Mouse (Mus musculus): Measurements from ENCODE around the gene Olfr652. TPM values are rescaled to one million over a fixed set of nuclear protein-coding genes. Genes with fewer than 3 reads are reported as not detected.

Olfr652 gene
- polyA plus RNA-seq, 1 experiment from 2014 or later: not detected

Other genes with a start within 250 kb of the Olfr652 start
- 2.2 and 4.9 TPM in 2 replicates for gene Trim12a, start 245.4 kb upstream of the Olfr652 start, polyA plus RNA-seq (2015; fragmentation: Nextera tagmentation; extraction: Ambion mirVana)
- gene Trim34b, start 231.4 kb upstream of the Olfr652 start, polyA plus RNA-seq (2015; fragmentation: Nextera tagmentation; extraction: Ambion mirVana): not detected in 2 replicates
- gene Trim12c, start 207.5 kb upstream of the Olfr652 start, polyA plus RNA-seq (2015; fragmentation: Nextera tagmentation; extraction: Ambion mirVana): 0.95 and 1.9 TPM in 2 replicates
- gene Trim30b, start 191.0 kb upstream of the Olfr652 start, polyA plus RNA-seq (2015; fragmentation: Nextera tagmentation; extraction: Ambion mirVana): not detected in 2 replicates
- gene Trim30c, start 160.1 kb upstream of the Olfr652 start, polyA plus RNA-seq (2015; fragmentation: Nextera tagmentation; extraction: Ambion mirVana): 0.24 TPM in 1 of 2 replicates, not detected in the other
- 0.77 and 2.8 TPM in 2 replicates for gene Trim30a, start 95.7 kb upstream of the Olfr652 start, polyA plus RNA-seq (2015; fragmentation: Nextera tagmentation; extraction: Ambion mirVana)
- gene Trim30d, start 53.1 kb upstream of the Olfr652 start, polyA plus RNA-seq (2015; fragmentation: Nextera tagmentation; extraction: Ambion mirVana): 0.45 and 0.96 TPM in 2 replicates
- gene Olfr651, start 10.8 kb upstream of the Olfr652 start, polyA plus RNA-seq (2015; fragmentation: Nextera tagmentation; extraction: Ambion mirVana): not detected in 2 replicates
- not detected in 2 replicates for gene Olfr653, start 16.4 kb downstream of the Olfr652 start, polyA plus RNA-seq (2015; fragmentation: Nextera tagmentation; extraction: Ambion mirVana)
- gene Olfr654, start 26.1 kb downstream of the Olfr652 start, polyA plus RNA-seq (2015; fragmentation: Nextera tagmentation; extraction: Ambion mirVana): not detected in 2 replicates
- not detected in 2 replicates for gene Olfr655, start 40.9 kb downstream of the Olfr652 start, polyA plus RNA-seq (2015; fragmentation: Nextera tagmentation; extraction: Ambion mirVana)
- gene Olfr656, start 53.1 kb downstream of the Olfr652 start, polyA plus RNA-seq (2015; fragmentation: Nextera tagmentation; extraction: Ambion mirVana): not detected in 2 replicates
- gene Olfr657, start 63.9 kb downstream of the Olfr652 start, polyA plus RNA-seq (2015; fragmentation: Nextera tagmentation; extraction: Ambion mirVana): not detected in 2 replicates
- 0.22 and 0.36 TPM in 2 replicates for gene Olfr658, start 86.4 kb downstream of the Olfr652 start, polyA plus RNA-seq (2015; fragmentation: Nextera tagmentation; extraction: Ambion mirVana)
- not detected in 2 replicates for gene Olfr659, start 105.9 kb downstream of the Olfr652 start, polyA plus RNA-seq (2015; fragmentation: Nextera tagmentation; extraction: Ambion mirVana)
- gene Olfr661, start 125.6 kb downstream of the Olfr652 start, polyA plus RNA-seq (2015; fragmentation: Nextera tagmentation; extraction: Ambion mirVana): not detected in 2 replicates
- gene Usp17le, start 216.6 kb downstream of the Olfr652 start, polyA plus RNA-seq (2015; fragmentation: Nextera tagmentation; extraction: Ambion mirVana): not detected in 2 replicates